21 mouse cellular contexts compared by ENCODE assay signal in the genomic region with DNA sequence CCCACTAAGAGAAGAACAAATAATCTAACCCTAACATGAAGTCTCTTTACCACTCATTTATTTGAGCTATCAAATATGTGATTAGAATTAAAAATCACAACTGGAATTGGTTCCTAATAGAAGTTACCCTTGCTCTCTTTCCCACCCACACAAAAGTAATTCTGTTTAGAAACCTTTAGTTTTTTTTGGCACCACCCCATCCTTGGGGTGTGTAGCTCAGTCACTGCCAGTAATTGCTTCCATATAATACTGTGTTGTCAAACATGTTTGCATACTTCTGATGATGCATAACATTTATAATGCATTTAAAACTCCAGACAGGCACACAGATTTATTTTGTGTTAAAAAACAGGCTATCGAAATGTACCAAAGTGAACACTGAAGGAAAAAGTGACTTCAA.
"Had no signal": no experiment of that assay in that cellular context is flagged by ENCODE, and none has a peak within 500 bp of the region (broad histone marks: within the 10 kb centered on the region; RNA-seq: fewer than 3 reads in every experiment).

No protein-coding gene starts in this region.

- H3K27ac ChIP-seq: layer of hippocampus, adult 2 months; limb, embryonic 15.5 days; liver, embryonic 14.5 days; midbrain, embryonic 10.5 days; midbrain, embryonic 13.5 days; neural tube, embryonic 13.5 days had no signal

- H3K36me3 ChIP-seq: limb, embryonic 15.5 days; midbrain, embryonic 10.5 days; midbrain, embryonic 13.5 days; neural tube, embryonic 13.5 days had no signal

- H3K9me3 ChIP-seq: limb, embryonic 15.5 days; megakaryocyte, embryonic 14.5 days; midbrain, embryonic 10.5 days; midbrain, embryonic 13.5 days; neural tube, embryonic 13.5 days had no signal

- H3K27me3 ChIP-seq: limb, embryonic 15.5 days; megakaryocyte, embryonic 14.5 days; midbrain, embryonic 13.5 days; neural tube, embryonic 13.5 days had no signal

- H3K4me3 ChIP-seq: layer of hippocampus, adult 2 months; limb, embryonic 15.5 days; megakaryocyte, embryonic 14.5 days; midbrain, embryonic 10.5 days; midbrain, embryonic 13.5 days; myocyte; neural tube, embryonic 13.5 days had no signal

- H3K9ac ChIP-seq: limb, embryonic 15.5 days; liver, embryonic 14.5 days; liver, postnatal 0 days; lung, embryonic 14.5 days; midbrain, embryonic 13.5 days; neural tube, embryonic 13.5 days had no signal

- ATAC-seq: liver, postnatal 0 days; lung, postnatal 0 days; midbrain, embryonic 13.5 days; midbrain, embryonic 16.5 days had no signal

- DNase-seq: kidney, adult 9 months; kidney, postnatal 14 days; layer of hippocampus, adult 9-11 months; liver, postnatal 0 days; lung, embryonic 14.5 days; lung, postnatal 36 days; retina, postnatal 1 day; right cerebral cortex, postnatal 25 days; thymus, adult 18-20 months; thymus, postnatal 4 days had no signal

- H3K4me2 ChIP-seq: limb, embryonic 15.5 days; liver, embryonic 11.5 days; lung, embryonic 14.5 days; midbrain, embryonic 13.5 days; neural tube, embryonic 13.5 days had no signal

- H3K4me1 ChIP-seq: megakaryocyte, embryonic 14.5 days; midbrain, embryonic 10.5 days; midbrain, embryonic 13.5 days; neural tube, embryonic 13.5 days had no signal
